Mouse (Mus musculus): ENCODE results near the gene Ctc1. TPM values are rescaled to one million over a fixed set of nuclear protein-coding genes. Genes with fewer than 3 reads are reported as not detected.

The Ctc1 gene
- total and polyA plus RNA-seq, 2 experiments from 2014 or later, result 46.8 to 67.7 TPM

DNA sequence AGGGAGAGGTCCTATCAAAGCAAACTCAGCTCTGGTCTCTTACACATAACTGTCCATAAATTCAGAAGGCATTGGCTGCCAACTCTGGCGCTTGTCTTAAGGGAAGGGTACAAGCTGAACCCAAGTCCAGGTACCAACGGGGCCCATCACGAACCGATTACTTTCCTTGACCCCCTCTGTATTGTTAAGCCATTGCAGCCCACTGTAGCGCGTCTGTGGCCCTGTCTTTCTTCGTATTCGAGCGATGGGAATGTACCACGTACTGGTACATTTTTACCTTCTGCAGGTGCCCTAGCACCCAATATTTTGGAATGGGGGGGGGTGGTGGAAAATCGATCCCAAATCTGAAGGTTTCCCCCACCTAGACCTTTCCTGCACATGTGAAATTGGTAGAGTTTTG lies 56.5 kb downstream of the Ctc1 start:
- Histone ChIP-seq H3K9ac (replicated peaks; ENCODE audit: low read length, poor library complexity, severe bottlenecking) (peak overlapping the region; percentile 25; the same call in 1 of the 2 replicates), H3K4me3 (ENCODE audit: low read depth, low read length) (peak overlapping the region; percentile 27; the same call in 1 of the 2 replicates), H3K27me3 (ENCODE audit: insufficient read depth, low read length) (no peaks in the 10 kb centered on the region), H3K36me3 (ENCODE audit: insufficient read depth, low read length) (no peaks in the 10 kb centered on the region), H3K4me2 (ENCODE audit: low read depth, low read length, poor library complexity, severe bottlenecking) (peak overlapping the region; percentile 54), H3K4me1 (ENCODE audit: insufficient read depth, low read length) (peaks cover 9% of the 10 kb centered on the region; the same call in 1 of the 2 replicates), H3K27ac (ENCODE audit: low read depth, low read length) (peak overlapping the region; percentile 93), H3K9me3 (ENCODE audit: low read length) (no peaks in the 10 kb centered on the region)
- DNase-seq (ENCODE audit: low spot score), result no peak
- 89% methylated on average over 11 of the region's 11 CpGs for WGBS
- no peak for ATAC-seq (ENCODE audit: low FRiP score)
- no peak for TF ChIP-seq CTCF (IDR thresholded peaks at IDR 0.05)

GRCm38 (mm10) chr11:69072666-69073064 lies 57.0 kb downstream of the Ctc1 start:
- Histone ChIP-seq H3K9ac (replicated peaks; ENCODE audit: low read length, poor library complexity, severe bottlenecking) (peak overlapping the region; percentile 25; the same call in 1 of the 2 replicates), H3K4me2 (ENCODE audit: low read depth, low read length, poor library complexity, severe bottlenecking) (peak overlapping the region; percentile 54), H3K4me3 (ENCODE audit: low read depth, low read length) (peak overlapping the region; percentile 27), H3K36me3 (ENCODE audit: insufficient read depth, low read length) (no peaks in the 10 kb centered on the region), H3K27ac (ENCODE audit: low read depth, low read length) (peak overlapping the region; percentile 93), H3K27me3 (ENCODE audit: insufficient read depth, low read length) (no peaks in the 10 kb centered on the region), H3K9me3 (ENCODE audit: low read length) (no peaks in the 10 kb centered on the region), H3K4me1 (ENCODE audit: insufficient read depth, low read length) (peaks cover 9% of the 10 kb centered on the region; the same call in 1 of the 2 replicates)
- DNase-seq (ENCODE audit: low spot score) (no peak), ATAC-seq (ENCODE audit: low FRiP score) (no peak)
- 5% methylated on average over 9 of the region's 9 CpGs for WGBS
- TF ChIP-seq CTCF (IDR thresholded peaks at IDR 0.05), result no peak

DNA sequence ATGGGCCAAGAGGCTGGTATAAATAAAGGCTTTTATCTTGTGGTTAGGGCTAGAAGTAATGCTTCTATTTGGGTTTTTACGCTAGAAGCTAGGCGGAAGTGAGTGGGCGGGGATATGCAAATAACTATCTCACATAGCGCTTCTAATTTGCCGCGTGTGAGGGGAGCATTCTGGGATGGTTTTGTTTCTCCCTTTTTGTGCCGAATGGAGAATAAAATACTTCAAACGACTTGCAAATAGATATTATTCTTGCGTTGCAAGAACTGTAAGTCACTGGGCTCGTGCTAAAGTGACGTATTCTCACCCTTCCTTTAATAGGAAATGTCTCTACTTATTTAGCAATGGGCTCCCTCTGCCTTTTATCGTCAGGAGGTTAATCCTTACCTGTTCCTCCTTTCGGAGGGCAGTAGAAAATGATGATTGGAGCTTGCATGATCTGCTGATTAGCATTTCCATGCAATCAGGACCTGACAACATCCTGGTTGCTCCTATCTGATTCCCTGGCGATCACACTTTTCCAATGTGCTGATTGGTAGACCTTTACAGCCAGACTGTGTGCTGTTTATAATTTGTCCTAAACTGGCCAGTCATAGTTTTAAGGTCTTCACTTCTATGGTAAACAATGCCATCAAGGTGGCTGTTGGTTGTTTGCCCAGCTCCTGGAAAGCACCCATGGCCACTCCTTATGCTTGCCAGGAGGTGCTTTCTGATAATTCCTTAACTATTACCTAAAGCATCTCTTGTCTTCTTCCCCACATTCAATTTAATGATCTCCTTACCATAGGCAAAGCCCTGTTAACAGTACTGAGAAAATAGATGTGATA lies 57.6 kb downstream of the Ctc1 start:
- Histone ChIP-seq H3K36me3 (ENCODE audit: insufficient read depth, low read length) (no peaks in the 10 kb centered on the region), H3K4me1 (ENCODE audit: insufficient read depth, low read length) (peaks cover 9% of the 10 kb centered on the region; the same call in 1 of the 2 replicates), H3K27me3 (ENCODE audit: insufficient read depth, low read length) (no peaks in the 10 kb centered on the region), H3K4me2 (ENCODE audit: low read depth, low read length, poor library complexity, severe bottlenecking) (peak overlapping the region; percentile 54), H3K9me3 (ENCODE audit: low read length) (no peaks in the 10 kb centered on the region), H3K4me3 (ENCODE audit: low read depth, low read length) (peak overlapping the region; percentile 27), H3K27ac (ENCODE audit: low read depth, low read length) (peak overlapping the region; percentile 93), H3K9ac (replicated peaks; ENCODE audit: low read length, poor library complexity, severe bottlenecking) (peak overlapping the region; percentile 64)
- peak; percentile 54 for TF ChIP-seq CTCF (IDR thresholded peaks at IDR 0.05)
- peak; percentile 96 for DNase-seq (ENCODE audit: low spot score)
- ATAC-seq (ENCODE audit: low FRiP score), result peak; percentile 62
- 0% methylated on average over 14 of the region's 14 CpGs for WGBS

- H3K9ac ChIP-seq (replicated peaks; ENCODE audit: low read length, poor library complexity, severe bottlenecking), result no peak overlapping the region
- peak overlapping the region; percentile 93; the same call in 1 of the 2 replicates for H3K27ac ChIP-seq (ENCODE audit: low read depth, low read length)
- no peaks in the 10 kb centered on the region for H3K36me3 ChIP-seq (ENCODE audit: insufficient read depth, low read length)
- DNase-seq (ENCODE audit: low spot score) (no peak), ATAC-seq (ENCODE audit: low FRiP score) (no peak)
- H3K9me3 ChIP-seq (ENCODE audit: low read length), result no peaks in the 10 kb centered on the region
- TF ChIP-seq CTCF (IDR thresholded peaks at IDR 0.05), result no peak
- H3K27me3 ChIP-seq (ENCODE audit: insufficient read depth, low read length), result no peaks in the 10 kb centered on the region
- H3K4me1 ChIP-seq (ENCODE audit: insufficient read depth, low read length), result peaks cover 9% of the 10 kb centered on the region; the same call in 1 of the 2 replicates
- H3K4me2 ChIP-seq (ENCODE audit: low read depth, low read length, poor library complexity, severe bottlenecking), result 0 out of 2 replicates have a peak overlapping the region, but pooled peaks have one; percentile 9
- H3K4me3 ChIP-seq (ENCODE audit: low read depth, low read length), result no peak overlapping the region
- 33% methylated on average over 6 of the region's 6 CpGs for WGBS
These were observed 58.5 kb downstream of the Ctc1 start for GRCm38 (mm10) chr11:69073951-69074775.

DNA sequence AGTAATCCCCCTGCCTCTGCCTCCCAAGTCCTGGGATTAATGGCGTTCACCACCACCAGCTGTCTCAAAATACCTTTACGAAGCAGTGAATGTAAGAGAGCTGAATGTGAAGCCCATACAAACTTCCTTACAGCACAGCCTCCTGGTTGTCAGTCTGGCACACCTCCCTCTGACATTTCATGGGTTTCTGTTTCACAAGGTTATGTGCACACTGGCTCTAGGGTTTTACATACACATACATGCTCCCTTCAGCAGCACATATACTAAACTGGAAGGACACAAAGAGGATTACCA lies 59.0 kb downstream of the Ctc1 start:
- Histone ChIP-seq H3K9me3 (ENCODE audit: low read length) (no peaks in the 10 kb centered on the region), H3K27ac (ENCODE audit: low read depth, low read length) (no peak overlapping the region)
- WGBS, result 55% methylated on average over 2 of the region's 2 CpGs

More for the DNA sequence above, 59.0 kb downstream of the Ctc1 start:
- no peaks in the 10 kb centered on the region for H3K36me3 ChIP-seq (ENCODE audit: insufficient read depth, low read length)
- DNase-seq (ENCODE audit: low spot score) (no peak), ATAC-seq (ENCODE audit: low FRiP score) (no peak)
- TF ChIP-seq CTCF (IDR thresholded peaks at IDR 0.05), result no peak
- no peak overlapping the region for H3K9ac ChIP-seq (replicated peaks; ENCODE audit: low read length, poor library complexity, severe bottlenecking)
- H3K4me2 ChIP-seq (ENCODE audit: low read depth, low read length, poor library complexity, severe bottlenecking), result no peak overlapping the region
- H3K27me3 ChIP-seq (ENCODE audit: insufficient read depth, low read length), result no peaks in the 10 kb centered on the region
- no peak overlapping the region for H3K4me3 ChIP-seq (ENCODE audit: low read depth, low read length)
- peaks cover 9% of the 10 kb centered on the region; the same call in 1 of the 2 replicates for H3K4me1 ChIP-seq (ENCODE audit: insufficient read depth, low read length)

All from midbrain, postnatal 0 days (tissue).